Mouse (Mus musculus) lung, adult 18-20 months (tissue): ENCODE data around the gene Cdkl5.

Experiments
- DNase-seq, 2 experiments: peaks; one replicate each; pipeline ENCODE4 v3.0.0; 2022; ENCODE audit warnings: mixed read lengths in 2 of 2

The Cdkl5 gene

GRCm38 (mm10) chrX:160994543-160995121 is at the start of gene Cdkl5:
TSS of gene Cdkl5 (minus strand) at chrX:160994704.
- peak; percentile 96 to 97 for DNase-seq

GRCm38 (mm10) chrX:161033235-161033803 is 38.8 kb upstream of the Cdkl5 start:
- DNase-seq, result peak; percentile 4 to 24

- DNase-seq, result no peak
These were observed 37.9 kb upstream of the Cdkl5 start for GRCm38 (mm10) chrX:161032423-161032822.

GRCm38 (mm10) chrX:161030233-161030632 is 35.7 kb upstream of the Cdkl5 start:
- no peak for DNase-seq

GRCm38 (mm10) chrX:161024475-161024874 is 30.0 kb upstream of the Cdkl5 start:
- no peak for DNase-seq

- no peak for DNase-seq
These were observed 27.0 kb upstream of the Cdkl5 start for GRCm38 (mm10) chrX:161021548-161021947.

- no peak for DNase-seq
These were observed 23.7 kb upstream of the Cdkl5 start for GRCm38 (mm10) chrX:161018179-161018578.

GRCm38 (mm10) chrX:161006272-161006671 is 11.8 kb upstream of the Cdkl5 start:
- DNase-seq, result no peak

- DNase-seq, result no peak
These were observed 1.5 kb upstream of the Cdkl5 start for GRCm38 (mm10) chrX:160996051-160996450.

GRCm38 (mm10) chrX:160995131-160995667 is 695 bp upstream of the Cdkl5 start:
- peak in 1 of 2 experiments; percentile 47 for DNase-seq

GRCm38 (mm10) chrX:160993749-160994539 is 560 bp downstream of the Cdkl5 start:
- DNase-seq, result no peak

GRCm38 (mm10) chrX:160992703-160993102 is 1.8 kb downstream of the Cdkl5 start:
- no peak for DNase-seq

GRCm38 (mm10) chrX:160990276-160990675 is 4.2 kb downstream of the Cdkl5 start:
- peak; percentile 10 to 18 for DNase-seq

- DNase-seq, result no peak
These were observed 16.6 kb downstream of the Cdkl5 start for GRCm38 (mm10) chrX:160977919-160978318.

- no peak for DNase-seq
These were observed 22.4 kb downstream of the Cdkl5 start for GRCm38 (mm10) chrX:160971991-160972545.

- no peak for DNase-seq
These were observed 35.8 kb downstream of the Cdkl5 start for GRCm38 (mm10) chrX:160958593-160959131.

- no peak for DNase-seq
These were observed 44.9 kb downstream of the Cdkl5 start for GRCm38 (mm10) chrX:160949583-160949982.

- DNase-seq, result peak; percentile 8 to 29
These were observed 49.8 kb downstream of the Cdkl5 start for GRCm38 (mm10) chrX:160944722-160945121.

GRCm38 (mm10) chrX:160935541-160935940 is 59.0 kb downstream of the Cdkl5 start:
- DNase-seq, result peak; percentile 27 to 48

GRCm38 (mm10) chrX:160930656-160931055 is 63.8 kb downstream of the Cdkl5 start:
- DNase-seq, result no peak

GRCm38 (mm10) chrX:160928870-160929269 is 65.6 kb downstream of the Cdkl5 start:
- DNase-seq, result no peak

- no peak for DNase-seq
These were observed 75.4 kb downstream of the Cdkl5 start for GRCm38 (mm10) chrX:160919022-160919637.

GRCm38 (mm10) chrX:160906952-160907351 is 87.6 kb downstream of the Cdkl5 start, which contains the start of gene Gja6:
TSS of gene Gja6 (minus strand) at chrX:160907052.
- DNase-seq, result no peak
